Mouse (Mus musculus) erythroblast, embryonic 14.5 days (primary cell): ENCODE data around the gene Pla2g16. TPM values are rescaled to one million over a fixed set of nuclear protein-coding genes. Genes with fewer than 3 reads are reported as not detected.

Experiments used
- H3K27me3 ChIP-seq: 2 replicates; pipeline ENCODE4 v1.6.1; 2012; ENCODE audit warnings: inconsistent platforms; ENCODE audit not compliant: control insufficient read depth
- H3K36me3 ChIP-seq: 2 replicates; pipeline ENCODE4 v1.6.1; 2012; ENCODE audit warnings: mild to moderate bottlenecking, inconsistent platforms; ENCODE audit not compliant: control insufficient read depth
- H3K4me1 ChIP-seq: 2 replicates; pipeline ENCODE4 v1.6.1; 2012; ENCODE audit warnings: inconsistent platforms; ENCODE audit not compliant: control insufficient read depth
- H3K4me3 ChIP-seq: replicated peaks from 2 replicates; pipeline ENCODE3; 2012; ENCODE audit warnings: moderate library complexity, mild to moderate bottlenecking, inconsistent platforms
- H3K9me3 ChIP-seq: 2 replicates; pipeline ENCODE4 v1.6.1; 2012; ENCODE audit warnings: low read length, inconsistent platforms, mixed read lengths; ENCODE audit not compliant: control insufficient read depth
- GATA1 ChIP-seq: IDR thresholded peaks from 2 replicates; pipeline ENCODE4 v1.6.1; 2012; ENCODE audit warnings: low read length, inconsistent platforms, mixed read lengths
- TAL1 ChIP-seq: IDR thresholded peaks from 3 replicates; pipeline ENCODE4 v1.6.1; 2012; ENCODE audit warnings: low read length, inconsistent platforms, mixed read lengths
- polyA plus RNA-seq: library from polyadenylated mRNA; stranded (reverse); fragments of >175 nt; gene quantifications from 2 replicates; pipeline ENCODE4 v1.2.3, GENCODE M21; 2012

The Pla2g16 gene
- polyA plus RNA-seq, 1 experiment = 6.6 TPM

GRCm38 (mm10) chr19:7604107-7604506 lies 46.8 kb downstream of the Pla2g16 start:
- peaks cover 19% of the 10 kb centered on the region for H3K27me3 ChIP-seq
- TF ChIP-seq TAL1 (no peak), GATA1 (no peak)

GRCm38 (mm10) chr19:7605013-7605412 lies 47.8 kb downstream of the Pla2g16 start:
- H3K36me3 ChIP-seq = no peaks in the 10 kb centered on the region
- peaks cover 23% of the 10 kb centered on the region for H3K27me3 ChIP-seq
- peaks cover 4% of the 10 kb centered on the region for H3K4me1 ChIP-seq
- no peaks in the 10 kb centered on the region for H3K9me3 ChIP-seq
- TF ChIP-seq GATA1 (no peak), TAL1 (no peak)
- no peak overlapping the region for H3K4me3 ChIP-seq

More at GRCm38 (mm10) chr19:7604107-7604506, 46.8 kb downstream of the Pla2g16 start:
- Histone ChIP-seq H3K9me3 (no peaks in the 10 kb centered on the region), H3K4me3 (no peak overlapping the region), H3K36me3 (no peaks in the 10 kb centered on the region), H3K4me1 (peaks cover 4% of the 10 kb centered on the region)

- H3K9me3 ChIP-seq = no peaks in the 10 kb centered on the region
- H3K36me3 ChIP-seq = no peaks in the 10 kb centered on the region
- peaks cover 4% of the 10 kb centered on the region for H3K4me1 ChIP-seq
- H3K4me3 ChIP-seq = no peak overlapping the region
- TF ChIP-seq GATA1 = no peak
- TF ChIP-seq TAL1 = no peak
- H3K27me3 ChIP-seq = peaks cover 29% of the 10 kb centered on the region
These were observed 48.9 kb downstream of the Pla2g16 start for GRCm38 (mm10) chr19:7605930-7606783.

- Histone ChIP-seq H3K27me3 (peaks cover 38% of the 10 kb centered on the region), H3K9me3 (no peaks in the 10 kb centered on the region), H3K4me1 (peaks cover 4% of the 10 kb centered on the region), H3K36me3 (no peaks in the 10 kb centered on the region), H3K4me3 (no peak within 1 kb of the TSS)
- TF ChIP-seq TAL1 = no peak
- no peak for TF ChIP-seq GATA1
These were observed 49.8 kb downstream of the Pla2g16 start, which contains the start of gene Lgals12 for GRCm38 (mm10) chr19:7606801-7607689. Gene Lgals12, minus strand, starts transcription at chr19:7607193.

- TF ChIP-seq GATA1 (no peak), TAL1 (no peak)
- Histone ChIP-seq H3K4me1 (peaks cover 7% of the 10 kb centered on the region), H3K9me3 (no peaks in the 10 kb centered on the region), H3K4me3 (no peak overlapping the region), H3K27me3 (peaks cover 45% of the 10 kb centered on the region), H3K36me3 (no peaks in the 10 kb centered on the region)
These were observed 50.5 kb downstream of the Pla2g16 start for GRCm38 (mm10) chr19:7607690-7608201.

- Histone ChIP-seq H3K27me3 (peaks cover 41% of the 10 kb centered on the region), H3K4me1 (peaks cover 3% of the 10 kb centered on the region), H3K9me3 (no peaks in the 10 kb centered on the region), H3K4me3 (no peak within 1 kb of the TSS), H3K36me3 (no peaks in the 10 kb centered on the region)
- TF ChIP-seq GATA1 (no peak), TAL1 (no peak)
These were observed 54.9 kb downstream of the Pla2g16 start, which contains the start of gene Hrasls5 for GRCm38 (mm10) chr19:7611942-7612757. Gene Hrasls5, plus strand, starts transcription at chr19:7612541.

GRCm38 (mm10) chr19:7613151-7613550 lies 55.9 kb downstream of the Pla2g16 start:
- H3K4me1 ChIP-seq = peaks cover 3% of the 10 kb centered on the region
- TF ChIP-seq TAL1 (no peak), GATA1 (no peak)
- no peaks in the 10 kb centered on the region for H3K36me3 ChIP-seq
- no peaks in the 10 kb centered on the region for H3K9me3 ChIP-seq
- H3K4me3 ChIP-seq = no peak overlapping the region
- H3K27me3 ChIP-seq = peaks cover 34% of the 10 kb centered on the region

GRCm38 (mm10) chr19:7616231-7616930 lies 59.1 kb downstream of the Pla2g16 start:
- H3K36me3 ChIP-seq = no peaks in the 10 kb centered on the region
- no peaks in the 10 kb centered on the region for H3K9me3 ChIP-seq
- no peak for TF ChIP-seq GATA1
- no peak for TF ChIP-seq TAL1
- H3K27me3 ChIP-seq = peaks cover 22% of the 10 kb centered on the region
- peaks cover 3% of the 10 kb centered on the region for H3K4me1 ChIP-seq
- H3K4me3 ChIP-seq = no peak overlapping the region
